Mouse (Mus musculus) adrenal gland (tissue): ENCODE results near the gene Bcl2l13.
"Not testable (repeated sequence)": the region's sequence is repeated elsewhere in the genome, so short reads cannot be mapped to it uniquely, and the experiment has no call there.

ENCODE experiments used
- intact Hi-C: fragments of 180-260 bp; cut with DNase I; formaldehyde crosslinking; loops from one replicate; pipeline ENCODE4 v1.15.1; 2025

The Bcl2l13 gene

GRCm38 (mm10) chr6:120822937-120823614 lies 12.9 kb upstream of the Bcl2l13 start:
- intact Hi-C loops: loop anchor here (5.0 kb wide), 1 partner anchor 36 kb away; no protein-coding TSS in a partner anchor

- intact Hi-C loops: loop anchor here (10.0 kb wide), 1 partner anchor 295 kb away; the partner anchor contains the start of gene Hdhd5
Measured at GRCm38 (mm10) chr6:120830056-120830455, 6.0 kb upstream of the Bcl2l13 start.

- intact Hi-C loops: loop anchor here (10.0 kb wide), 1 partner anchor 296 kb away; the partner anchor contains the start of gene Hdhd5
Measured at GRCm38 (mm10) chr6:120830866-120831608, 5.0 kb upstream of the Bcl2l13 start.

GRCm38 (mm10) chr6:120832097-120832496 lies 3.9 kb upstream of the Bcl2l13 start:
- intact Hi-C loops: loop anchor here (10.0 kb wide), 1 partner anchor 297 kb away; the partner anchor contains the start of gene Hdhd5

- intact Hi-C loops: loop anchor here (10.0 kb wide), 1 partner anchor 300 kb away; the partner anchor contains the start of gene Hdhd5
Measured at GRCm38 (mm10) chr6:120834766-120835321, 1.2 kb upstream of the Bcl2l13 start.

GRCm38 (mm10) chr6:120836389-120837151 lies 558 bp downstream of the Bcl2l13 start:
- intact Hi-C loops: loop anchor here (10.0 kb wide), 1 partner anchor 302 kb away; the partner anchor contains the start of gene Hdhd5

GRCm38 (mm10) chr6:120837152-120837530 lies 1.1 kb downstream of the Bcl2l13 start:
- intact Hi-C loops: loop anchor here (10.0 kb wide), 1 partner anchor 302 kb away; the partner anchor contains the start of gene Hdhd5

GRCm38 (mm10) chr6:120840258-120840657 lies 4.2 kb downstream of the Bcl2l13 start:
- intact Hi-C loops: no loop called here

- intact Hi-C loops: no loop called here
Measured at GRCm38 (mm10) chr6:120841754-120842153, 5.7 kb downstream of the Bcl2l13 start.

- intact Hi-C loops: not testable (repeated sequence)
Measured at GRCm38 (mm10) chr6:120850720-120851119, 14.7 kb downstream of the Bcl2l13 start.

- intact Hi-C loops: no loop called here
Measured at GRCm38 (mm10) chr6:120854413-120854812, 18.4 kb downstream of the Bcl2l13 start.

GRCm38 (mm10) chr6:120858217-120858711 lies 22.3 kb downstream of the Bcl2l13 start:
- intact Hi-C loops: no loop called here

- intact Hi-C loops: no loop called here
Measured at GRCm38 (mm10) chr6:120860079-120860478, 24.1 kb downstream of the Bcl2l13 start.

- intact Hi-C loops: no loop called here
Measured at GRCm38 (mm10) chr6:120866051-120866814, 30.2 kb downstream of the Bcl2l13 start.

- intact Hi-C loops: no loop called here
Measured at GRCm38 (mm10) chr6:120868824-120869223, 32.8 kb downstream of the Bcl2l13 start.

- intact Hi-C loops: no loop called here
Measured at GRCm38 (mm10) chr6:120871286-120871685, 35.3 kb downstream of the Bcl2l13 start.

GRCm38 (mm10) chr6:120873874-120874273 lies 37.9 kb downstream of the Bcl2l13 start:
- intact Hi-C loops: no loop called here

- intact Hi-C loops: no loop called here
Measured at GRCm38 (mm10) chr6:120879046-120879445, 43.0 kb downstream of the Bcl2l13 start.

- intact Hi-C loops: no loop called here
Measured at GRCm38 (mm10) chr6:120884436-120884835, 48.4 kb downstream of the Bcl2l13 start.

- intact Hi-C loops: no loop called here
Measured at GRCm38 (mm10) chr6:120886696-120887095, 50.7 kb downstream of the Bcl2l13 start.
